Mouse (Mus musculus) retina, postnatal 7 days (tissue): ENCODE data around the gene Catip.

Source experiments
- DNase-seq: peaks from one replicate; pipeline ENCODE4 v3.0.0-alpha.2; 2012; ENCODE audit warnings: low read depth, low spot score

Gene Catip

DNA sequence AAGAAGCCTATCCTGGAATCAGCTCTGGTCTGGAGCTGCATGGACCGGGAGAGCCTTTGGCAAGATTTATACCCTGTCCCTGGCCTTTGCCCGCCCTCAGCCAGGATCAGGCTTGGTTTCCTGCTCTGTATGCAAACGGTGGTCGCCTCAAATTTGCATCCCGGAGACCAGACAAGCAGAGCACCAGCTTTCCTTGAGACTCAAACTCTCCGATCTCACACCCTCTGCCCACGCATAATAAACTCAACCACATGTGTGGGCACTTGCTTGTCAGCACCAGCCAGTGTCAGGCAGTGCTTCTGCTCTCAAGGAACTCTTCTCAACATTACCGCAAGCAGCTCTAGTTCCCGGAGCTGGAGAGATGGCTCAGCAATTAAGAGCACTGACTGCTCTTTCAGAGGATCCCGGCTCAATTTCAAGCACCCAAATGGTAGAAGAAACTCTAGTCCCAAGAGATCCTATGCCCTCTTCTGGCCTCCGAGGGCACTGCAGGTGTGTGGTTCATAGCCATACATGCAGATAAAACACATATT is 36.1 kb downstream of the Catip start:
- no peak for DNase-seq

DNA sequence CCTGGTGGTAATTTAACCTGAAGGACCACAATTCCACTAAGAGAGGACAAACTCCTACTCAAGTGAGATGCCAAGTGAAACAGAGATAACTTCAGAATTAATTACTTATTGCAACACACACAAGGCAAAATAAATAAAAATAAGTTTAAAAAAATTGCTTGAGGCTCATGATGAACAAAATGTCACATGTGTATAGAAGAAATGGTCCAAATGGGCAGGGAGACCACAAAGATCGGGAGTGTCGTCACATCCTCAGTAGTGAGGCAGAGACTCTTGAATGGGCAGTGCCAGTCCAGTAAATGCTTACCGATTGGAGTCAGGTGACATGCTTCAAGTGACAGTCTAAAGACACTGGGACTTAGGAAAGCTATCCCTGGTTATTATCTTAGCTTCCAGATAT is 38.6 kb downstream of the Catip start:
- DNase-seq, result no peak

DNA sequence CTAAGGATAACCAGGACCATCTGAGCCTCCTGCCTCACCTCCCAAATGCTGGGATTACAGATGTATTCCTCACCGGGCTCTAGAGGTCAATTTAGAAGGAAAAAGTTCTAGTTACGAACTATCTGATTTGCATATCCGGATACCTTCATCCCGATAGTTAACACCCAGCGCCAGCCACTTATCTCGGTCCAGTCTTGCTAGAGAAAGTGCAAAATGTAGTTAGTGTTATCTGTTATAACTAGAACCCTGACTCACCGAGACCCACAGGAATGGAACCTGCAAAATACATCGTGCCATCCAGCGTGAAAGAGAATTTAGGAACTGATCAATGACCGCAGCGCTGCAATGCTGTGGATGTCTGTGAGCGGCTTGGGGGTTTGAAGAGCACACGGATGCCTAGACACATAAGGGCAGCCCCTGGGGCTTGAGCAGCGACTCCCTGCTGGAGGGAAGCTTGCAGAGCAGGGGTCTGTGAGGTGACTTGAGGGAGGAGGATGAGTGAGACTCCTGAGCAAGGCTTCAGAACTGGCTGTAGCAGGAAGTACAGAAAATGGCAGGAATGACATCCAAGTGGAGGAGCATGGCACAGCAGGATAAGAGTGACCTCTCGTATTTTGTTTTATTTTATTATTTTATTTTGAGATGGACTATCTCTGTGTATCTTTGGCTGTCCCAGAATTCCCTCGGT is 39.3 kb downstream of the Catip start:
- DNase-seq, result no peak

DNA sequence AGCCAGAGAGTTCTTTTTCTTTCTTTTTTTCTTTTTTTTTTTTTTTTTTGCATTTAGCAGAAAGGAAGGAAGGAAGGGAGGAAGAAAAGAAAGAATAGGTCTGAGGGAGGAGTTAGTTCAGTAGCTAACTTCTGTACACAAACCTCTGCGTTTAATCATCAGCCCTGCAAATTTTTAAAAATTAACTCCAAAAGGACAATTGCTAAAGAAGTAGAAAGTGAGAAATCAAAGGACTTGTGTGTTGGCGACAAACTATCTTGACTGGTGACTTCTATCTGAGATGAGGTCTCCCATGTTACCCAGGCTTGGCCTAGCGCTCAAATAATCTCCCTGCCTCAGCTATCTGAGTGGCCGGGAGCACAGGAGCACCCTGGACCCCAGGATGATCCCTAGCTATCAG is 42.3 kb downstream of the Catip start:
- no peak for DNase-seq

DNA sequence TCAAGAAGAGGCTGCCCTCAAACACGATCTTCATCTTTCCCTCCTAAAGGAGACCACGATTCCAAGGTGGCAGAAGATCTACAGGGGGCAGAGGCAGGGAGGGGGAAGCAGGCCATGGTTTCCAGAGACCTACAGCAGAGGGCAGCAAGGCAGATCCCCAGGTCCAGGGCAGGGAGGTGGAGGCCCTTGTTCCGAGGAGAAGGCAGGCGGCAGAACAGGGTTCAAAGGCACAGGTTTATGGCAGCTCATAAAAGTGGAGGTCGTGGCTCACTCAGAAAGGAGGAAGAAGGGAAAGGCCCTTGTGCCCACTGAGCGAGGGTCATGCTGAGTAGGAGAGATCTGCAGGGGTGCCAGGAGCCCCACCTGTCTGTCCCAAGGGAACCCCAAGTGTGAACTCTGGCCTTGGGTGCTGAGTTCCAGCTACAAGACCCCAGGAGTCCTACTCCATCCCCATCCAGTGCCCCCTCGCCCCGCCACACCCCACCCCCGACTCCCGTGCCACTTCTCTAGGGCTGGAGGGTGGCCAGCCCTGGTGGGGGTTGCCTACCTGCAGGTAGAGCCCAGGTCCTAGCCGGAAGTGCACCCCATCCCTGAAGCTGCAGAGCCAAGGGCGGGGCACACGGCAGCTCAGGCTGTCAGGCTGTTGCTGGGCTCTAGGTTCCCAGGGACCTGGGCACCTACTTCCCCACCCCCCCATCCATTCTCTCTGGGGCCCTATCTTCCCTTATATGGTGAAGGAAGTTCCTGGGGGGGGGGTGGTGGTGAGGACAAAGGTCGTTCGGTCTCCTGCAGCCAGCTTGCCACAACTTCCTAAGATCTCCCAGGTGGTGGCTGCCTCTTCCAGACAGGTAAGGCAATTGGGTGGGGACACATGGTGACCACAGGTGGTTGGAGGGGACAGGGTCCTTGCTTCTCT is 46.9 kb downstream of the Catip start, which contains the start of gene Vil1:
TSS of gene Vil1 (plus strand) at position 788 of the 916 bp plus-strand sequence.
- DNase-seq, result no peak

DNA sequence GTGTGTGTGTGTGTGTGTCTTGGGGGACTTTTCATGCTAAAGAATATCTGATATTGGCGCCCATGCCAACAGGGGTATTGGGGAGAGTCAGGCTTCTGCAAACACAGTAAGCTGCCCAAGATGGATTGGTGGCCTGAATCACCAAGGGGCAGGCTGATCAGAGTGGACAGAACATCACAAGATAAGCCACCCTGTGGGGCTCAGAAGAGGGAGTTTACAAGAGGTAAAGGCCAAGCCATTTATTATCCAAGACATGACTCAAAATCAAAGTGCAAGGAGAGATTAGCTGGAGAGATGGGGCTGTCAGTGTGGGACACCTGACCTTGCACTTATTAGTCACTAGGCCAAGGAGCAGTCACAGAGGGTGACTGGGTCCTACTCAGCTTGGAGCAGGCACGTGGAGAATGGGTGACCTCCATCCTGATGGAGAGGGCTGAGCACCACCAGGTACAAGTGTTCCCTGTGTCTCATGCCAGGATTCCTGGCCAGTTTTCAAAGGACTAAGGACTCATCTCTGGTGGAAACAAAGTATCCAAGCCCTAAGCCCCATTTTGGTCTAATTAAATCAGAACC is 49.9 kb downstream of the Catip start:
- no peak for DNase-seq

DNA sequence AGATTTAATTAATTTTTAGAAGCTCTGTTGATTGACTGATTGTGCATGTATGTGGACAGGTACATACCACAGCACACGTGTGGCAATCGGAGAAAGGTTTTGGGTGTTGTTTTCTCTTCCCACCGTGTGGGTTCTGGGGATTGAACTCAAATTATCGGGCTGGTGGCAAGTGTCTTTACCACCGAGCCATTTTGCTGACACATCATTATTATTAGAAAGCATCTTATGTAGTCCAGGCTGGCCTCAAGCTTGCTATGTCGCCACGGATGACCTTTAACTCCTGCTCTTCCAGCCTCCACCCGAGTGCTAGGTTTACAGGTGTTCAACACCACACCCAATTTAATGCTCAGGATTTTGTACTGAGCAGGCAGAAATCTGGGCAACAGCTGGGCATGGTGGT is 50.8 kb downstream of the Catip start:
- no peak for DNase-seq

DNA sequence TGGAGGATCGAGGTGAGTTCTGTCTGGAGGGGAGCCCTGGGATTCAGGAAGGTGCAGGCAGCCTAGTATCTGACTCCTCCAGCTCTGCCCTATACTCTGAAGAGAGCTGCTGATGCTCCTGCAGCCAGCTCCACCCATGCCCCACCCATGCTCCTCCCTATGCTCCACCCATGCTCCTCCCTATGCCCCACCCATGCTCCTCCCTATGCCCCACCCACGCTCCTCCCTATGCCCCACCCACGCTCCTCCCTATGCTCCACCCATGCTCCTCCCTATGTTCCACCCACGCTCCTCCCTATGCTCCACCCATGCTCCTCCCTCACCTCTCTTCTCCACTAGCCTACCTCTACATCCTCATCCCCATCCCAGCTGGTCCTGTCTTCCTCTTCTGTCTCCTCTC is 53.2 kb downstream of the Catip start:
- no peak for DNase-seq
